Comparison of ENCODE assay signal across 18 mouse cellular contexts in genomic region chr3:153706901-153707300, GRCm38 (mm10). TPM values are rescaled to one million over a fixed set of nuclear protein-coding genes. Genes with fewer than 3 reads are reported as not detected.
A peak's percentile ranks its signal among the peaks of the same experiment; 100 is the strongest.
DNase-seq lines count a peak whose midpoint lies in the region; ATAC-seq and TF ChIP-seq lines count a peak whose summit lies in the region.
"Had no signal": no experiment of that assay in that cellular context is flagged by ENCODE, and none has a peak within 500 bp of the region (broad histone marks: within the 10 kb centered on the region; RNA-seq: fewer than 3 reads in every experiment).

No protein-coding gene starts in this region.

- DNase-seq in embryonic facial prominence, embryonic 10.5 days (ENCODE audit: low spot score) = no peak
- no peak for DNase-seq in limb, embryonic 10.5 days (ENCODE audit: low spot score)
- no peak for DNase-seq in cerebellum, adult 2 months
- DNase-seq in left cerebral cortex, adult 11 months (ENCODE audit: low spot score) = no peak
- DNase-seq: adrenal gland, adult 2 months; adrenal gland, postnatal 10 days; adrenal gland, postnatal 25 days; cerebellum, adult 11 months; cerebellum, adult 18-20 months; cerebellum, adult 9-10 months; cerebellum, postnatal 25 days; embryo, embryonic 11 days; forebrain, postnatal 0 days had no signal

- peaks cover 62% of the 10 kb centered on the region for H3K4me1 ChIP-seq in embryonic facial prominence, embryonic 10.5 days
- peaks cover 49% of the 10 kb centered on the region for H3K4me1 ChIP-seq in limb, embryonic 10.5 days
- peaks cover 14% of the 10 kb centered on the region for H3K4me1 ChIP-seq in cerebellum, adult 2 months (ENCODE audit: control insufficient read depth, insufficient read depth, low read length)

- H3K36me3 ChIP-seq in embryonic facial prominence, embryonic 10.5 days (replicated peaks) = peaks cover 8% of the 10 kb centered on the region; the same call in 1 of the 2 replicates
- H3K36me3 ChIP-seq in limb, embryonic 10.5 days = peaks cover 8% of the 10 kb centered on the region
- H3K36me3 ChIP-seq: embryonic facial prominence, embryonic 12.5 days; forebrain, embryonic 15.5 days had no signal

- H3K9me3 ChIP-seq in embryonic facial prominence, embryonic 10.5 days = no peaks in the 10 kb centered on the region
- no peaks in the 10 kb centered on the region for H3K9me3 ChIP-seq in limb, embryonic 10.5 days (replicated peaks)
- H3K9me3 ChIP-seq: embryonic facial prominence, embryonic 12.5 days; forebrain, embryonic 13.5 days; forebrain, embryonic 15.5 days had no signal

- no peak for TF ChIP-seq CTCF in cerebellum, adult 2 months (IDR thresholded peaks at IDR 0.05; ENCODE audit: borderline replicate concordance, insufficient read depth, low read depth, low read length)

- no peak for TF ChIP-seq POLR2A in cerebellum, adult 2 months (IDR thresholded peaks at IDR 0.05; ENCODE audit: borderline replicate concordance, insufficient read depth, low read length)

- H3K27ac ChIP-seq in embryonic facial prominence, embryonic 10.5 days (replicated peaks) = peak overlapping the region; percentile 7; the same call in 1 of the 2 replicates
- H3K27ac ChIP-seq in limb, embryonic 10.5 days = peak overlapping the region; percentile 19; the same call in 1 of the 2 replicates
- no peak overlapping the region for H3K27ac ChIP-seq in cerebellum, adult 2 months (ENCODE audit: insufficient read depth, low read length)
- H3K27ac ChIP-seq: embryonic facial prominence, embryonic 12.5 days; forebrain, embryonic 13.5 days; forebrain, embryonic 15.5 days had no signal

- H3K4me3 ChIP-seq in embryonic facial prominence, embryonic 10.5 days = no peak overlapping the region
- no peak overlapping the region for H3K4me3 ChIP-seq in limb, embryonic 10.5 days
- H3K4me3 ChIP-seq in cerebellum, adult 2 months (replicated peaks; ENCODE audit: insufficient read depth, low read depth, low read length) = no peak overlapping the region
- H3K4me3 ChIP-seq: embryonic facial prominence, embryonic 12.5 days; forebrain, embryonic 13.5 days; forebrain, embryonic 15.5 days had no signal

- no peaks in the 10 kb centered on the region for H3K27me3 ChIP-seq in embryonic facial prominence, embryonic 10.5 days (replicated peaks; ENCODE audit: low read depth, poor library complexity, severe bottlenecking)
- H3K27me3 ChIP-seq in limb, embryonic 10.5 days (ENCODE audit: low read depth, poor library complexity, severe bottlenecking) = no peaks in the 10 kb centered on the region
- H3K27me3 ChIP-seq in cerebellum, adult 2 months (ENCODE audit: control insufficient read depth, insufficient read depth, low read length) = no peaks in the 10 kb centered on the region
- H3K27me3 ChIP-seq: embryonic facial prominence, embryonic 12.5 days; forebrain, embryonic 13.5 days; forebrain, embryonic 15.5 days had no signal

- ATAC-seq in megakaryocyte, adult 5-6 weeks (ENCODE audit: poor library complexity, severe bottlenecking) = no peak
- ATAC-seq: forebrain, embryonic 13.5 days; forebrain, embryonic 15.5 days; forebrain, postnatal 0 days had no signal

- WGBS in embryonic facial prominence, embryonic 10.5 days = 60% methylated on average over 1 of the region's 1 CpGs
- WGBS in limb, embryonic 10.5 days = 85% methylated on average over 1 of the region's 1 CpGs
- WGBS in cerebellum, adult 2 months = 88% methylated on average over 1 of the region's 1 CpGs

RNA-seq across cellular contexts. Expression of gene St6galnac3, which starts 18.1 kb away (rescaled TPM):
- polyA plus RNA-seq in embryonic facial prominence, embryonic 10.5 days (2016; fragmentation: Nextera tagmentation; extraction: Ambion mirVana) = 54.1 and 55.1 TPM in 2 replicates
- polyA plus RNA-seq in limb, embryonic 10.5 days (2016; fragmentation: Nextera tagmentation; extraction: Ambion mirVana) = 53.3 and 53.6 TPM in 2 replicates
- 11.9 and 14.6 TPM in 2 replicates for polyA plus RNA-seq in cerebellum, adult 2 months (2012; rRNA removed)
- total RNA-seq in megakaryocyte, adult 5-6 weeks (2015) = 0.16 and 0.57 TPM in 2 replicates
- total RNA-seq in megakaryocyte, adult 5-6 weeks (2017) = 0.18 and 1.4 TPM in 2 replicates
- polyA plus RNA-seq: C2C12 had no signal
